Mouse (Mus musculus): ENCODE results near the gene Veph1.

- 0 out of 2 replicates have a peak, but pooled peaks have one; percentile 10 for TF ChIP-seq CTCF (conservative IDR thresholded peaks at IDR 0.05; ENCODE audit: low read length)
- no peak for TF ChIP-seq NANOG (IDR thresholded peaks at IDR 0.05; ENCODE audit: borderline replicate concordance, low read length)
- TF ChIP-seq POU5F1 (IDR thresholded peaks at IDR 0.05; ENCODE audit: borderline replicate concordance, low read length), result no peak
Measured at GRCm38 (mm10) chr3:66063881-66064280, 232.8 kb downstream of the Veph1 start.

Measured in E14TG2a.4 (cell line).